Mouse (Mus musculus) Muller cell, postnatal 12 days (primary cell): ENCODE results near the gene Banp.
A peak's percentile ranks its signal among the peaks of the same experiment; 100 is the strongest.

Source experiments
- DNase-seq: peaks from one replicate; pipeline ENCODE4 v3.0.0-alpha.2; 2015; ENCODE audit errors: inconsistent ontology term

Gene Banp

DNA sequence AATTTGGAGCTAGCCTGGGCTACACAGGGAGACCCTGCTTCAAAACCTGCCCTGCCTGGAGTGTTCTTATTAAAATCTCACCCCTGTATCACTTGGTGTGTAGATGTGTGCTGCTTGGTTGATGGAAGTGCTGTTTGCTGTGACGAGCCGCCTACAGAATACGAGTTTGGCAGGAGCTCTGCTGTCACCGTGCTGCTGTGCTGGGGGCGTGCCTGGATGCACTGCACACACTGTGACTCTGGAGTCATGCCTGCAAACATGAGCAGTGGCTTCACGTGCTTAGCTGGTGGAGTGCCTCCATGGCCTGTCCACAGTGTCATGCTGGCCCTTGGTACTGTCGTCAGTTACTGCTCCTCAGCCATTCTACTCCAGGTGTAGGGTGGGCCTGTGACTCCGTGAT, 109.4 kb downstream of the Banp start:
- DNase-seq = no peak

DNA sequence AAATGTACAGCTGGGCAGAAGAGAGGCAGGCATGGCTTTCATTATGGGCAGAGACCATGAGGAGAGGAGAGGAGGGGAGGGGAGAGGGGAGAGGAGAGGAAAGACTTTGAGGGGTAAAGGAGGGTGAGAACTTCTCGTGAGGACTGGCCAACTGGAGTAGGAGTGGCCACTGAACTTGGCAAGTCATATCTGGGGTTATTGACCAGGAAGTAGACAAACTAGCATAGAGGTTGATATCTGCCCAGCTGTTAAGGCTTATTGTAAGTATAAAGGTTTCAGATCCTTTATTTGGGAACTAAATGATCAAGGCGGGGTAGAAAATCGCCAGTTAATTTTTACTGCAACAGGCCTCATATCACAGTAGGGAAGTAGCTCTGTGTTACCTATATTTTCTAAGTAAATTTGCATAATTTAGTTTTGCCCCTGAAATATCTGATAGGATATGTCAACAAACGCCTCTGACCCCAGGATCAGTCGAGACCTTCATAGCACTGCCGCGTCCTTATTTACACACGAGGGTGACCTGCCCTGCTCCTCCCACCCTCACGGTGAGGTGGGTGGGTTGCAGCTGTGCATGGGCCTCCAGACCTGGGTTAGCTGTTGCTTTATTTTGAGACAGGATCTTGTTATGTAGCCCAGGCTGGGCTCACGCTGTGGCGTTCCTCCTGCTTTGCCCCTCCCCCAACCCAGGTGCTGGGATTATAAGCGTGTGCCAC, 113.1 kb downstream of the Banp start:
- no peak for DNase-seq

- no peak for DNase-seq
These were observed 114.8 kb downstream of the Banp start for GRCm38 (mm10) chr8:122064353-122064752.

- no peak for DNase-seq
These were observed 118.4 kb downstream of the Banp start for GRCm38 (mm10) chr8:122067783-122068505.

- no peak for DNase-seq
These were observed 119.1 kb downstream of the Banp start for GRCm38 (mm10) chr8:122068609-122069008.

DNA sequence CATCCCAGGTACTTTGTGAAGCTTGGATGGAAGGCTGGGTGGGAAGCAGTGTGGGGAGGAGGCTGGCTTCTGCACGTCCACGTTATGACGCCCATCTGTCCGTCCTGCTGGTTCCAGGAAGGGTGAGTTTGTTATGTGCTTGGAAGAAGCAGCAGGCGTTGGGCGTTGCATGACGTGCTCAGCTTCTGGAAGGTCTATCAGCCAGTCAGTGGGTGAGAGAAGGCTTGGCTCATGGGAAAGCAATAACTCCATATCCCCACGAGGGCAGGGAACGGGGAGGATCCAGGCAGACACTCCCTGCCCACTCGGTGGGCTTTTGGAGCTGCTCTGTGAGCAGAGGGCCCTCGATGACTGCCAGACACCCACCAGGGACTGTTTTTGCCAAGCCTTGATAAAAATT, 119.7 kb downstream of the Banp start:
- no peak for DNase-seq

- DNase-seq = no peak
These were observed 121.6 kb downstream of the Banp start for GRCm38 (mm10) chr8:122071193-122071592.

DNA sequence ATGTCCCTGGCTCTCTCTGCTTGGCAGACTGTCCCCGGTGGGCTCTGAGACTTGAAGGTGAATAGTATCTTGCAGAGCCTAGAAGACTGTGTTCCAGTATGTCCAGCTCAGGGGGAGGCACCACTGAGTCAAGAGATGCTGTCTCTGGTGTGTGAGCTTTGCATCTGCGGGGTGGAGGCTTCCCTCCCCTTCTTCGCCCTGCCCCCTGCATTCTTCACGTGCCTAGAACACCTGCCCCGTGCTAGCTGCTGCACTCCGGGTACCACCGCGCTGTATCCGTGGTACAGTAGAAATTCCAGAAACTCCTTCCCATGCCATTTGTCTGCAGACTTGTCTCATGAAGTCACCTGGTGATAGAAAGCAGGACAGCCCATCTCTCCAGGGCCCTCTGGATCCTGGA, 124.4 kb downstream of the Banp start:
- DNase-seq = no peak

DNA sequence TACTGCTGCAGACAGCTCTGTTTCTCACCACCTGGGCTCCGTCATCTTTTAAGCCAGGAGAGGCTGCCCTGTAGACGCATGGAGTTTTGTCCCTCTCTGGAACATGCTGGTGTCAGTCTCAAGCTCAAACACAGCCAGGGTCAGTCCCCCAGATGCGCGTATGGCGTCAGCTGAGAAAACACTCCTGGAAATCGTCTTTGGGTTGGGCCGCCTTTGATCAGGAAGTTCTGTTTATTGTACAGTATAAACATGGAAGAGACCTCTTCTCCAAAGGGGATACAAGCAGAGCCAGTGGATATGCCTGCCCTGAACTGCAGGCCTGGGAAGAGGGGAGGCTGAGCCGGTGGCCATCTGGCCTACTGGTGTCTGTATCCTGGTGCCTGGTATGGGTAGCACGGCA, 124.9 kb downstream of the Banp start:
- no peak for DNase-seq

DNA sequence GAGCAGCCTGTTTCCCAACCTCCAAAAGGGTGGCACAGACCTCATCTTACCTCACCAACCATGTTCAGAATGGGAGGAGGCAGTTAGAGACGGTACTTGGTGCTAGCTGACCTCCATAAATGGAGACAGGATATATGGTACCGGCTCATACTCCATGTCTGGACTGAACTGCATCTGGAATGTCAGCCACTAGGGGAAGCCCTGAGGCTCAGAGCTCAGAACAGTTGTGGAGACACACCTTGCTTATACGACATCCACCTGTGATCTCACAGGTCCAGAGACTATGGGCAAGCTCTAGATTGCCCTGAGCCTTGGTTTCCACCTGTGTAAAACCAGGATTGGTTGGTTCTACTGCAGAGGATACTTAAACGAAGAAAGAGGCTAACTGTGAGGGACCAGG, 125.4 kb downstream of the Banp start:
- no peak for DNase-seq

- DNase-seq = peak; percentile 59
These were observed 126.8 kb downstream of the Banp start for GRCm38 (mm10) chr8:122076183-122076842.

DNA sequence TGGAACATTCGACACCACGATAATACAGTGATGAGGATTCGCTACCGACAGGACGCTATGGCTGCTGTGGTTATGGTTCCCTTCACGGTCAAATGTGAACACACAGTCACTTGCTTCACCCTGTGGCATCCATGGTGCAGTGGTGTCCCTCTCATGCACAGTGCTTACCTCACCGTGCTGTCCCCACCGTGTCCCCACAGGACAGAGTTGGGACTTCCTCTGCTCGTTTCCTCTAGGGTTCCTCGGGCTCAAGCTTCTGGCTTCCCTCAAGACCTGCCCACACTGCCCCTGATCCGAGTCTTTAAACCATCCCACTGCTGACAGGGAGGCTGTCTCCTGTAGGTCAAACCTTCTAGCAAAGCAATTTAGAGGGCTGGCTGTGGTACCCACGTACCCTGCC, 128.8 kb downstream of the Banp start:
- DNase-seq = no peak
